Mouse (Mus musculus) embryonic facial prominence, embryonic 15.5 days (tissue): ENCODE results near the gene Gabarap. TPM values are rescaled to one million over a fixed set of nuclear protein-coding genes. Genes with fewer than 3 reads are reported as not detected.

ENCODE experiments used
- ATAC-seq: fragments of 200-750 bp; cut with Nextera tagmentation; 2 replicates; pipeline ENCODE4 v1.8.0; 2017; ENCODE audit warnings: low read depth, moderate TSS enrichment; ENCODE audit not compliant: insufficient number of reproducible peaks, low FRiP score, low TSS enrichment
- H3K27ac ChIP-seq: fragments of 300-500 bp; sonication (generic); replicated peaks from 2 replicates; pipeline ENCODE4 v1.5.1; 2015; ENCODE audit warnings: mild to moderate bottlenecking, inconsistent platforms
- H3K27me3 ChIP-seq: fragments of 300-500 bp; sonication (generic); 2 replicates; pipeline ENCODE4 v1.6.1; 2015; ENCODE audit warnings: inconsistent platforms
- H3K36me3 ChIP-seq: fragments of 300-500 bp; sonication (generic); 2 replicates; pipeline ENCODE4 v1.6.1; 2015; ENCODE audit warnings: mild to moderate bottlenecking, inconsistent platforms
- H3K4me1 ChIP-seq: fragments of 300-500 bp; sonication (generic); 2 replicates; pipeline ENCODE4 v1.6.1; 2015; ENCODE audit warnings: inconsistent platforms
- H3K4me2 ChIP-seq: fragments of 300-500 bp; sonication (generic); replicated peaks from 2 replicates; pipeline ENCODE4 v1.6.1; 2015; ENCODE audit warnings: mild to moderate bottlenecking, inconsistent platforms
- H3K4me3 ChIP-seq: fragments of 300-500 bp; sonication (generic); replicated peaks from 2 replicates; pipeline ENCODE4 v1.5.1; 2015; ENCODE audit warnings: mild to moderate bottlenecking, inconsistent platforms
- H3K9ac ChIP-seq: fragments of 300-500 bp; sonication (generic); 2 replicates; pipeline ENCODE4 v1.6.1; 2015; ENCODE audit warnings: inconsistent platforms
- H3K9me3 ChIP-seq: fragments of 300-500 bp; sonication (generic); replicated peaks from 2 replicates; pipeline ENCODE4 v1.6.1; 2016; ENCODE audit warnings: inconsistent platforms
- WGBS: fragments of 180-500 bp; shearing (Covaris S2); methylation state at CpG from one replicate; pipeline ENCODE4 v1.1.7; 2015; 5-methylcytosine and 5-hydroxymethylcytosine counted together
- polyA plus RNA-seq: library from polyadenylated mRNA; unstranded; fragments of >200 nt; fragmentation: Nextera tagmentation; extraction: Ambion mirVana; gene quantifications from 2 replicates; pipeline ENCODE4 v1.2.1, GENCODE M21; 2015

Gene Gabarap
- polyA plus RNA-seq, 1 experiment from 2014 or later = 559 TPM

DNA sequence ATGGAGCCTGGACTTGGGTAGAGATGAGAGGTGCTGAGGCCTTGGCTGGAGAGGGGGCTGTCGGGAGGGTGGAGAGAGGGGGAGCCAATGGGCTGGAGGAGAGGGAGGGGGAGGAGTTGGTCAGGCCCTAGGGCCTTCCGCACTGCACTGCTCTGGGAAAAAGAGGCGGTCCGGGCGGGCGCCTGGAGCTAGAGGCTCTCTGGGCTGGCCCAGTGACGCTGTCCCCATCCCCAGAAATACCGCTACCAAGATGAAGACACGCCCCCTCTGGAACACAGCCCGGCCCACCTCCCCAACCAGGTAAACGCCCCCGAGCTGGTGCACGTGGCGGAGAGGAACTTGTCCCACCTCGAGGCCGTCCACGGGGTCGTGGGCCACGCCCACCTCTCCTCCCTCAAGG is 35.7 kb downstream of the Gabarap start:
- Histone ChIP-seq H3K9ac (no peak overlapping the region), H3K9me3 (no peaks in the 10 kb centered on the region), H3K4me3 (peak overlapping the region; percentile 27), H3K4me1 (peaks cover 74% of the 10 kb centered on the region), H3K36me3 (peaks cover 13% of the 10 kb centered on the region), H3K4me2 (peak overlapping the region; percentile 50), H3K27me3 (no peaks in the 10 kb centered on the region), H3K27ac (peak overlapping the region; percentile 88)
- 4% methylated on average over 19 of the region's 19 CpGs for WGBS
- ATAC-seq = peak; percentile 51

DNA sequence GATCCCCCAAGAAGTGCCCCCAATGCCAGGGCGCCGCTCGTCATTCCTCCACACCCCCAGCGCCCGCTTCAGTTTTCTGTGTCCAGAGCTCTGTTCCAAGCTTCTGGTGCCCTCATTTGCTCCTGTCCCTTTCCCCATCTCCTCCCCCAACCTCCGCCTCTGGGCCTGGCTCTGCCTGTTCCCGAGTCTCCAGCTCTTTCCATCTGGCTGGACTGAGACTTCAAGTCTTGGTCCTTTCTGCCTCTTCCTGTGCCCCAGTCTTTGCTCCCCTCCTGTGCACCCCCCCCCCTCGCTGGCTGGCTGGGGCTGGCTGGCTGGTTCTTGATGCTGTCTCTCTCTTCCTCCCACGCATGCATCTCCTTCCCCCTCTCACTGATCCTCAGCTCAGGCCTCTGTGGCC is 36.5 kb downstream of the Gabarap start:
- no peaks in the 10 kb centered on the region for H3K27me3 ChIP-seq
- peaks cover 70% of the 10 kb centered on the region for H3K4me1 ChIP-seq
- peak overlapping the region; percentile 27 for H3K4me3 ChIP-seq
- peak overlapping the region; percentile 50 for H3K4me2 ChIP-seq
- no peaks in the 10 kb centered on the region for H3K9me3 ChIP-seq
- peak overlapping the region; percentile 15; the same call in 1 of the 2 replicates for H3K9ac ChIP-seq
- H3K27ac ChIP-seq = peak overlapping the region; percentile 88
- H3K36me3 ChIP-seq = peaks cover 20% of the 10 kb centered on the region
- WGBS = 34% methylated on average over 7 of the region's 9 CpGs
- ATAC-seq = no peak

DNA sequence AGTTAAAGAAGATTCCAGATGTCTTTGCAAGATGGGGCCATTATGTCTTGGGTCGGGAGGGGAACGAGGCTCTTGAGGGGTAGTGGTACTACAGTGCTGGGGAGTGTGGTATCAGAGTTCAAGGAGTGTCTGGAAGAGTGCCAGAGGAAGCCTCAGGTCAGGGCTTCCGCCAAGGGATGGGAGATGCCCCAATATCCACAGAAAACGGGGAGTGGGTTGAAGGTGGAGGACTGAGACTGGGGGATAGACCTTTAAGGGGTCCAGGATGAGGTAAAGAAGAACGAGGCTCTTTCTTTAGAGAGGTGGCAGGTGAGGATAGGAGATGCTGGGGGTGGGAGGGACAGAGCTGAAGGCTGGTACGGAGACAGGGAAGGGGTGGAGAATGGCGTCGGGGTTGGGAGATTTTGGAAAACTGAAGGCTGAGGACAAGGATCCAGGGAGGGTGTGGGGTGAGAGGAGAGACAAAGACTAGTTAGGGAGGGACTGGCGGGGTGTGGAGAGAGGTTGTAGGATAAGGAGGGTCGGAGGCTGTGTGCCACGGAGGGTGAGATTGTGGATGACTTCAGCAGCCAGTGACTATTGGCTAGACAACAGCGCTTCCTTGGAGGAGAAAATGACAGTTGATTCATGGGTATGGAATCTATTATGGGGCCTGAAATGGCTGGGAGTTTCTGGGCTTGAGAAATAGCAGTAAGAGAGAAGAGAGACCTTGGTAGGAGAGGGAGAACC is 37.6 kb downstream of the Gabarap start:
- 0 out of 2 replicates have a peak, but pooled peaks have one; percentile 11 for ATAC-seq
- peaks cover 61% of the 10 kb centered on the region for H3K4me1 ChIP-seq

DNA sequence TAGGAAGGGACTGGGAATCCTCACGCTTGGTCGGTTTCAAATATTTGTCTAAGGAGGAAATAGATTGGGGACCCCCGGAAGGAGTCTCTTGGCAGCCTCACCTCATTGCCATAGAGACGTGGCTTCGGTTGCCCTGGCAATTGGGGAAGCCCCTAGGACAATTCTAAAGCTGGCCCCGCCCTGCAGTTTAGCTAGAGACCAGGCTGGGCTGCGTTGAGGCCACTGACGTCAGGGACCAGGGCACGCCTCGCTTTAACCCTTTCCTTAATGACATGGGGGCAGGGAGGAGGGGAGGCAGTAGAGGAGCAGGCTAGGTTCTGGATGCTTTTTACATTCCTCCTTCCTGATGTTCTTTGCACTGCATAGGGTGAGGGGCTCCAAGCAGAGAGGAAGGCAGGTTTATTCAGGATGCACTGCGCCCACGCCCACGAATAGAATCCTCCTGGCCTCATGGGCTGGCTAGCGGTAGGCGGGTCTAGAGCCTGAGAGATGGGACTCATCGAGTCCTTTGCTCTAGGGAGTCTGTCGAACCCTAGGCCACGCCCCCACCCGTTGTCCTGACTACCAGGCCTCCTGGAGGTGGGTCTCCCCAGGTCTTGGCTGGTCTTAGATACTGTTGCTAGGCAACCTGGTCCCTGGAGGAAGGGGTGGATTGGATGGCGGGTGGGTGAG is 38.3 kb downstream of the Gabarap start:
- Histone ChIP-seq H3K4me1 (peaks cover 56% of the 10 kb centered on the region), H3K27me3 (no peaks in the 10 kb centered on the region), H3K9me3 (no peaks in the 10 kb centered on the region), H3K27ac (peak overlapping the region; percentile 88), H3K36me3 (peaks cover 34% of the 10 kb centered on the region), H3K9ac (no peak overlapping the region), H3K4me2 (peak overlapping the region; percentile 50), H3K4me3 (peak overlapping the region; percentile 32)
- WGBS = 3% methylated on average over 20 of the region's 20 CpGs
- peak; percentile 85 for ATAC-seq

More for the DNA sequence above, 37.6 kb downstream of the Gabarap start:
- Histone ChIP-seq H3K4me3 (peak overlapping the region; percentile 32), H3K27ac (peak overlapping the region; percentile 88), H3K36me3 (peaks cover 31% of the 10 kb centered on the region), H3K9me3 (no peaks in the 10 kb centered on the region), H3K9ac (no peak overlapping the region), H3K27me3 (no peaks in the 10 kb centered on the region), H3K4me2 (peak overlapping the region; percentile 50)
- 18% methylated on average over 12 of the region's 12 CpGs for WGBS

DNA sequence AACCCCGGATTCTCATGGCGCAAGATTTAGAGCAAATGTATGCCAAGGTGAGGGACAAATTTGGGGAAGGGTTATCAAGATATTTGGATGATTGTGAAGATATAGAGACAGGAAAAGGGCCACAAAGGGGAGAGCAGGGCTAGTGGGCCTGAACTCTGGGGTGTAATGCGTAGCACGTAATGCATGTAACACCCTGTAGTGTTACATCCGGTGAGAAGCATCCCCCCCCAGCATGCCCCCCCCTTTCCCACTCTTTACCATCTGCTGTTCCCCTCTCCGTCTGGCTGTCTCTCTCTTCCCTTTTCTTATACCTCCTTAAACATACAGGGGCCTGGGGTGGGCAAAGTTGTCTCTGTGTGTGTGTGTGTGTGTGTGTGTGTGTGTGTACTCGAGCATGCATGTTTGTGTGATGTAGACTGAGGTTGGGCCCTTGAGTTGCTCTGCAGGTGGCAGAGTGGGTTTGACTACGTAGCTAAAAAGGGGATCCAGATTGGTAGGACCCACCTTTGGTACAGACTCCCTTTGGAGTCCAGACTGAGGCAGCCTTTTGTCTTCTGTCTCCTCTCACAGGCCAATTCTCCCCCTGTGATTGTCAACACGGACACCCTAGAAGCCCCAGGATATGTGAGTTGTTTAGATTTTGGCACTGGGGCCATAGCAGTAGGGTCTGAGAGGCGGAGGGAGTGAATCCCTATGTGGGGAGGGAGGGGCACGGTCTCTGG is 39.0 kb downstream of the Gabarap start:
- no peaks in the 10 kb centered on the region for H3K27me3 ChIP-seq
- no peak for ATAC-seq
- no peak overlapping the region for H3K9ac ChIP-seq
- 49% methylated on average over 11 of the region's 11 CpGs for WGBS
- H3K9me3 ChIP-seq = no peaks in the 10 kb centered on the region
- H3K27ac ChIP-seq = peak overlapping the region; percentile 88
- H3K36me3 ChIP-seq = peaks cover 40% of the 10 kb centered on the region
- peak overlapping the region; percentile 50 for H3K4me2 ChIP-seq
- H3K4me3 ChIP-seq = peak overlapping the region; percentile 32
- peaks cover 50% of the 10 kb centered on the region for H3K4me1 ChIP-seq

DNA sequence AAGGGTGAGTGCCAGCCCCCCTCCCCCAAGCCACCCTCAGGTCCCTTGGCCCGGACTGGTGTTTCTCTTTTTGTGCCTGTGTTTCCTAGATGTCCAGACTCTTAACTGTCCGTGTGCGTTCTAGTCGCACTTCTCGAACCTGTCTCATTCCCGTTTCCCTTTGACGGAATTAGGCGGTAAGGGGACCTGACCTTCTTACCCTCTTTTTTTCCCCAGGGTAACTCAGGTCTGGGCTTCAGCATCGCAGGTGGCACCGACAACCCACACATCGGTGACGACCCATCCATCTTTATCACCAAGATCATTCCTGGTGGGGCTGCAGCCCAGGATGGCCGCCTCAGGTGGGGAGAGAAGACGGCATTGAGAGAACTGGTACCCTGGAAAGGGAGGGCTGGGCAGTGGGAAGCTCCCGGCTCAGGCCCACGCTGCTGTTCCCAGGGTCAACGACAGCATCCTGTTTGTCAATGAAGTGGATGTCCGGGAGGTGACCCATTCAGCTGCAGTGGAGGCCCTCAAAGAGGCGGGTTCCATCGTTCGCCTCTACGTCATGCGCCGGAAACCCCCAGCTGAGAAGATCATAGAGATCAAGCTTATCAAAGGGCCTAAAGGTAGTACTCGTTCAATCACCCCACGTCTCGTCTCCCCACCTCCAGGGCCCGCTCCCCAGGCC is 39.8 kb downstream of the Gabarap start:
- Histone ChIP-seq H3K36me3 (peaks cover 44% of the 10 kb centered on the region), H3K4me2 (no peak overlapping the region), H3K9me3 (no peaks in the 10 kb centered on the region), H3K4me3 (no peak overlapping the region), H3K27me3 (no peaks in the 10 kb centered on the region), H3K27ac (no peak overlapping the region), H3K4me1 (peaks cover 44% of the 10 kb centered on the region), H3K9ac (no peak overlapping the region)
- no peak for ATAC-seq
- WGBS = 93% methylated on average over 28 of the region's 28 CpGs

DNA sequence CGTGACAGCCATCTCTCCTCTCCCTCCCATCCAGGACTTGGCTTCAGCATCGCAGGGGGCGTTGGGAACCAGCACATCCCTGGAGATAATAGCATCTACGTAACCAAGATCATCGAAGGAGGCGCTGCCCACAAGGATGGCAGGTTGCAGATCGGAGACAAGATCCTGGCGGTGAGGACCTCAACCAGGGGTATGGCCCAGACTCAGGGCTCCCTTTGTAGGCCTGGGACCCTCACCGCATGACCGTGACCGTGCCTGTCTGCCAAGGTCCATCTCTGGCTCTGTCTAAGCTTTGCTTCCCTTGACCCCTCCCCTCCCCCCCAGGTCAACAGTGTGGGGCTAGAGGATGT is 40.4 kb downstream of the Gabarap start:
- Histone ChIP-seq H3K36me3 (peaks cover 44% of the 10 kb centered on the region), H3K4me2 (no peak overlapping the region), H3K27ac (no peak overlapping the region), H3K9me3 (no peaks in the 10 kb centered on the region), H3K4me3 (no peak overlapping the region), H3K27me3 (no peaks in the 10 kb centered on the region), H3K4me1 (peaks cover 39% of the 10 kb centered on the region), H3K9ac (no peak overlapping the region)
- 94% methylated on average over 11 of the region's 11 CpGs for WGBS
- no peak for ATAC-seq

DNA sequence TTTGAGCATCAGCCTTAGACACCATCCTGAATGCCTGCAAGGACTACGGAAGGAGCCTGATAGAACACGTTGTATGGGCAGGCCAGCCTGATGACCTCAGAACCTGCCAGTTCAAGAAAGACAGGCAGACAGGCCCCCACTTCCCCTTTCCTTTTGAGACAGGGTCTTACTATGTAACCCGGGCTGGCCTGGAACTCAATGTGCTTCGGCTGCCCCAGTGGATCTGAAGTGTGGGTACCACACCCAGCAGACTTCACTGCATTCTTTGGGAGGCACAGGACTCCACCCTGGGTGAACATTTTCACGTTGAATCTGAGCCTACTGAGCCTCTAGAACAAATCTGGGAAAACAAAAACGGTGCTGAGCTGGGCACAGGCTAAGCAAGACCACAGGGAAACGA is 47.2 kb downstream of the Gabarap start:
- Histone ChIP-seq H3K36me3 (peaks cover 70% of the 10 kb centered on the region), H3K4me3 (no peak overlapping the region)

DNA sequence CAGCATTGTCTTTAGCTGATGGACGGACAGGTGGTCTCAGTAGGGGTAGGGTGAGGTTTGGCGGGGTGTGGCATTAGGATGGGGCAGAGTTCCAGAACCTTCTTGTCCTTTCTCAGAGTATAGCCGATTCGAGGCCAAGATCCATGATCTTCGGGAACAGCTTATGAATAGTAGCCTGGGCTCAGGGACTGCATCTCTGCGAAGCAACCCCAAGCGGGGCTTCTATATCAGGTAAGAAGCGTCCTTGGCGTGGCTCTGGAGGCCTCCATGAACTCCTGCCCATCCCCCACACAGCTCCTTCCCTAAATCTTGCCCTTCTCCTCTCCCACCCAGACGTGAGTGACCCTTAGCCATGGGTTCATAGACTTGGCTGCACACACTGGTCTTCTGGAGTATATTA is 48.7 kb downstream of the Gabarap start:
- no peaks in the 10 kb centered on the region for H3K9me3 ChIP-seq
- no peak for ATAC-seq
- H3K27ac ChIP-seq = no peak overlapping the region
- no peaks in the 10 kb centered on the region for H3K27me3 ChIP-seq
- H3K36me3 ChIP-seq = peaks cover 74% of the 10 kb centered on the region
- H3K4me2 ChIP-seq = no peak overlapping the region
- no peak overlapping the region for H3K9ac ChIP-seq
- 89% methylated on average over 10 of the region's 10 CpGs for WGBS
- no peak overlapping the region for H3K4me3 ChIP-seq
- no peaks in the 10 kb centered on the region for H3K4me1 ChIP-seq

More for the DNA sequence above, 47.2 kb downstream of the Gabarap start:
- no peak overlapping the region for H3K9ac ChIP-seq
- no peak overlapping the region for H3K27ac ChIP-seq
- H3K9me3 ChIP-seq = no peaks in the 10 kb centered on the region
- no peak overlapping the region for H3K4me2 ChIP-seq
- no peak for ATAC-seq
- no peaks in the 10 kb centered on the region for H3K4me1 ChIP-seq
- H3K27me3 ChIP-seq = no peaks in the 10 kb centered on the region
- 67% methylated on average over 7 of the region's 7 CpGs for WGBS

DNA sequence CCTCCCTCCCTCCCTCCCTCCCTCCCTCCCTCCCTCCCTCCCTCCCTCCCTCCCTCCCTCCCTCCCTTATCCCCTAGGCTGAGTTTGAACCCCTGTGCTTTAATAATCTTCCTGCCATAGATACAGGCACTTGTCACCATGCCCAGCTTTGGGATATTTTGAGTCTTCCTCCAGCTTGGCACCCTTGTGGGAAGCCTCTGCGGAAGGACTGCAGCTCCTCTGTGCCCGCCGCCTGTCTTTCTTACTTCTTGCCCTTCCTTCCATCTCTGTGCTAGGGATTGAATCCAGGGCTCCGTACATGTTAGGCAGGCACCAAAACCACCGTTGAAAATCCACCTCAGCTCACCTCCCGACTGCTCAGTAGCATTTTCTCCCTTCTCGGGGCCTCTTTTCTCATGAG is 49.2 kb downstream of the Gabarap start:
- peaks cover 74% of the 10 kb centered on the region for H3K36me3 ChIP-seq
- no peak overlapping the region for H3K4me3 ChIP-seq
- 90% methylated on average over 7 of the region's 7 CpGs for WGBS
- H3K4me2 ChIP-seq = no peak overlapping the region
- ATAC-seq = no peak
- H3K27ac ChIP-seq = no peak overlapping the region
- H3K27me3 ChIP-seq = no peaks in the 10 kb centered on the region
- no peak overlapping the region for H3K9ac ChIP-seq
- no peaks in the 10 kb centered on the region for H3K4me1 ChIP-seq
- H3K9me3 ChIP-seq = no peaks in the 10 kb centered on the region
